Mouse (Mus musculus) Patski (cell line): ENCODE measurements around the gene Zc3h4. TPM values are rescaled to one million over a fixed set of nuclear protein-coding genes. Genes with fewer than 3 reads are reported as not detected.
A peak's percentile ranks its signal among the peaks of the same experiment; 100 is the strongest.

Experiments used
- ATAC-seq: fragments of 100-300 bp; one replicate; pipeline ENCODE4 v1.8.0; 2021
- CTCF ChIA-PET: fragments of 350-600 bp; sonication (Branson Sonifier 250); formaldehyde crosslinking; loops from one replicate; lab custom pipeline; 2022; ENCODE audit warnings: inconsistent platforms; lab: Charles Lee
- POLR2A ChIA-PET: fragments of 350-600 bp; sonication (Branson Sonifier 250); formaldehyde crosslinking; loops from one replicate; lab custom pipeline; 2022; ENCODE audit warnings: antibody characterized with exemption, inconsistent platforms; lab: Charles Lee
- DNase-seq: peaks from one replicate; pipeline ENCODE4 v3.0.0-alpha.2; 2011; ENCODE audit warnings: low read depth, low spot score
- H3K27me3 ChIP-seq: fragments of 371-371 bp; one replicate; pipeline ENCODE4 v1.5.1; 2021
- CTCF ChIP-seq: fragments of 100-300 bp; IDR thresholded peaks from one replicate; pipeline ENCODE4 v1.5.1; 2021
- in situ Hi-C: fragments of 300-500 bp; cut with MboI; formaldehyde crosslinking; loops from 3 replicates; pipeline ENCODE4 v1.11.1; 2018; ENCODE audit warnings: low pct_unique_long_range_greater_than_20kb, mixed read lengths
- polyA plus RNA-seq: library from polyadenylated mRNA; unstranded; gene quantifications from one replicate; pipeline ENCODE4 v1.2.3, GENCODE M21; 2021

The Zc3h4 gene
- polyA plus RNA-seq, 1 experiment from 2014 or later = 41.9 TPM

DNA sequence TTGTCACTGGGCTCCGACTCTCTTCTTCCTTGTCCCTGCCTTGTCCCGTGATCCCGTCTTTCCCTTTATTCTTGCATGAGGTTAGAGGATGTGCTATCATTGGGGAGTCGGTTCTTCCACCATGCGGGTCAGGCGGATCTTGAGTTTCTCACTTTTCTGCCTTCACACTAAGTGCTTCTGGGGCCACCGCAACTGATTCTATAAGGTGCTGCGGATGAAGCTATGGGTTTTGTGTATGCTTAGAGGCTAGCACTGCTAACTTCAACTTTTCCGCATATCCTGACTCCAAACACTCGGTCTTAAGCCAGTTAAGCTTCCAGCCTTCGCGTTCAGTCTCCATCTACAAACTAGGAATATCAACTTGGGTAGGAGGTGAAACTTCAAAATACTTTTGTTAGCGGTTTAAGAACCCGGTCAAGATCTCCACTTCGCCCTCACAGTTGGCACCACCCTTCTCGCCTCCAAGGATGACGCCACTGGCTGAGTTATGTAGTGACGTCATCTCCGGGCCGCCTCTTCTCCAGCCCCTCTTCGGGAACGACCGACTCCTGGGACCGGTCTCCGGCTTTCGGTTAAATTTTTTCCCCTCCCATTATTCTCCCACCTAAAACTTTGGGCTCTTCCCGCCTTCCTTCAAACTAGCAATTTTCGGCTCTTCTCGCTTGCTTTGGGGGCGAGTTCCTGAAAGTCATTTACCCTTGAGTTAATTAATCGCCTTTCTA, 1.5 kb upstream of the Zc3h4 start:
- in situ Hi-C loops = loop anchor here (5.0 kb wide), 3 partner anchors 33 to 218 kb away; no protein-coding TSS in a partner anchor
- ChIA-PET POLR2A (interaction anchor here (0.8 to 1.3 kb wide), 4 partner anchors 16 to 102 kb away, joined by 3 to 6 read pairs (median 4); no protein-coding TSS in a partner anchor), CTCF (interaction anchor here (0.9 to 6.0 kb wide), 5 partner anchors 11 to 89 kb away, joined by 3 to 56 read pairs (median 3); partner anchors contain the start of gene Sae1)
- ATAC-seq (peak; percentile 82), DNase-seq (no peak)
- no peaks in the 10 kb centered on the region for H3K27me3 ChIP-seq
- no peak for TF ChIP-seq CTCF

DNA sequence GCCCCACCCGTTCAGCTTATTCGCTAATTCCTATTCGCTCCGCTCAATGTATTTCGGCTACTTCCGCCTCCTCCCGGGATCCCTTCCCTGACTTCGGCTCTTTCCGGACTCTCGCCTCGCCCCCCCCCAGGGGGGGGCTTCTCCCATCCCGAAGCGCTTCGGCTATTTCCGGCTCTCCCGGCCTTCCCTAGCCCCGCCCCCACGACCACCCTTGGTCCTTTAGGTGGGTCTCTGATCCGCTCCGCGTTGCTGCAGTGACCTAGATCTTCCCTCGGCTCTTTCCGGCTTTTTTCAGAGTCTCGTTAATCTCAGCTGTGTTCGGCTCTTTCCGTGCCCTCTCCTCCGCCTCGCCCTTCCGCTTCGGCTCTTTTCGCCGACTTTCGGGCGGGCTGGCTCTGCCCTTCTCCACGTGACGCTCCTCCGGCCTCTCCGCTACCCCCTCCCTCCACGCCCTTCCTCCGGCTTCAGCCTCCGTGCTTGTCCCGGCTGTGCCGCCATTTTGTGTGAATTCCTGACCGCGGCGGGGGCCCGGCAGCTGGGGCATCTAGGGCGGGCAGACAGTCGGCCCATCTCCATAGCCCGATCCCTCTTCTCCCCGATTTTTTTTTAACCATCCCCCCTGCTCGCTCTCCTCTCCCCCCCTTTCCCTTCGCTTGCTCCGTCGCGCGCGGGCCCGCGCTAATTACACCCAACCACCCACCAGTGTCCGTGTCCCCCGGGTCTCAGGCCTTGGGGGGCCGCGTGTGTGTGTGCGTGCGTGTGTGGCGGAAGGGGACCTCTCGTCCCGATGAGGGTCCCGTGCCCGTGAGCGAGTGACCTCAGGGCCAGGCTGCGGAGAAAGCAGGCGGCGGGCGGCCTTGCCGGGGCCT, 656 bp upstream of the Zc3h4 start:
- no peaks in the 10 kb centered on the region for H3K27me3 ChIP-seq
- in situ Hi-C loops = loop anchor here (5.0 kb wide), 3 partner anchors 32 to 217 kb away; no protein-coding TSS in a partner anchor
- no peak for TF ChIP-seq CTCF
- DNase-seq (peak; percentile 94), ATAC-seq (peak; percentile 75)
- ChIA-PET CTCF (interaction anchor here (1.1 to 6.5 kb wide), 5 partner anchors 17 to 88 kb away, joined by 3 to 56 read pairs (median 9); no protein-coding TSS in a partner anchor), POLR2A (interaction anchor here (0.8 to 2.1 kb wide), 5 partner anchors 13 to 103 kb away, joined by 3 to 16 read pairs (median 4); no protein-coding TSS in a partner anchor)

DNA sequence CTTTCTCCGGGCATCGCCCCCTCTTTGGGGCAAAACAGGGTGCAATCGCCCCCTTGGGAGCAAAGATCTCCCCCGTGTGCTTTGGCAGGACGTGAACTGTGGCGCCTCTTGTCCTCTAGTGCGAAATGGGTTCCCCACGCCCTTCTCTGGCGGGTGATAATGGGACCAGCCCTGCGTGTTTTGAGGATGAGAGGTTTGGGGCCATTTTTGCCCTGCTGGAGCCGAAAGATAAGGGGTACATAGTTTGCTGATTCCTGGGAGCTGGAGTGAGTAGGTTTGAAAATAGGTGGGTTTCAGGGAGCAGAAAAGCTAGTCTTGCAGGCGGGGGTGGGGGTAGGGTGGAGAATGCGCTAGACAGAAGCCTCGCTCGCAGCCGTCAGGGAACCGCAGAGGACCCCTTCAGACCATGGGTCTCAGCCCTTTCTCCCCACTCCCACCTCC, 1.3 kb downstream of the Zc3h4 start:
- in situ Hi-C loops = no loop called here
- DNase-seq (no peak), ATAC-seq (no peak)
- H3K27me3 ChIP-seq = no peaks in the 10 kb centered on the region
- POLR2A ChIA-PET = interaction anchor here (1.1 to 2.1 kb wide), 4 partner anchors 11 to 26 kb away, joined by 5 to 16 read pairs (median 10); no protein-coding TSS in a partner anchor
- CTCF ChIA-PET = interaction anchor here (2.3 to 6.5 kb wide), 2 partner anchors 15 to 24 kb away, joined by 9 to 48 read pairs; no protein-coding TSS in a partner anchor
- no peak for TF ChIP-seq CTCF

DNA sequence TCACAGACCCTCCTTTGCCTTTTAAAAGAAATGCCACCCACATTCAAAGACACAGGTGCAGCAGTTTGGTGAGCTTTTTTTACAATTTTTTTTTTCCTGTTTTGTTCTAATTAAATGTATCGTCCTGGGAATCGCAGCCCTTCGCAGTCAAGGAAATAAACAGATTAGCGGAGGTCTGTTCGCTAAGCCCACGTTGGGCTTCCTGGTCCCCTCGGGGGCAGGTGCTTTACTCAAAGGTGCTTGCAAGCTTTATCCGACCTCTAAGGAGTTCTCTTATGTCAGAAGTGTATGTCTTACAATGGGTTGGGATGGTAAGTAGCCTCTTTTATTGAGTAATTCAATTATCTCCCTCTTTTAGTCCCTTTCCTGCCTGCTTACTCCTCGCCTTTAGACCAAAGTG, 1.7 kb downstream of the Zc3h4 start:
- H3K27me3 ChIP-seq = no peaks in the 10 kb centered on the region
- TF ChIP-seq CTCF = no peak
- ChIA-PET POLR2A (interaction anchor here (0.7 to 2.1 kb wide), 3 partner anchors 10 to 26 kb away, joined by 3 to 16 read pairs (median 5); no protein-coding TSS in a partner anchor), CTCF (interaction anchor here (2.3 to 6.5 kb wide), 2 partner anchors 15 to 24 kb away, joined by 9 to 48 read pairs; no protein-coding TSS in a partner anchor)
- DNase-seq (no peak), ATAC-seq (no peak)
- in situ Hi-C loops = no loop called here

DNA sequence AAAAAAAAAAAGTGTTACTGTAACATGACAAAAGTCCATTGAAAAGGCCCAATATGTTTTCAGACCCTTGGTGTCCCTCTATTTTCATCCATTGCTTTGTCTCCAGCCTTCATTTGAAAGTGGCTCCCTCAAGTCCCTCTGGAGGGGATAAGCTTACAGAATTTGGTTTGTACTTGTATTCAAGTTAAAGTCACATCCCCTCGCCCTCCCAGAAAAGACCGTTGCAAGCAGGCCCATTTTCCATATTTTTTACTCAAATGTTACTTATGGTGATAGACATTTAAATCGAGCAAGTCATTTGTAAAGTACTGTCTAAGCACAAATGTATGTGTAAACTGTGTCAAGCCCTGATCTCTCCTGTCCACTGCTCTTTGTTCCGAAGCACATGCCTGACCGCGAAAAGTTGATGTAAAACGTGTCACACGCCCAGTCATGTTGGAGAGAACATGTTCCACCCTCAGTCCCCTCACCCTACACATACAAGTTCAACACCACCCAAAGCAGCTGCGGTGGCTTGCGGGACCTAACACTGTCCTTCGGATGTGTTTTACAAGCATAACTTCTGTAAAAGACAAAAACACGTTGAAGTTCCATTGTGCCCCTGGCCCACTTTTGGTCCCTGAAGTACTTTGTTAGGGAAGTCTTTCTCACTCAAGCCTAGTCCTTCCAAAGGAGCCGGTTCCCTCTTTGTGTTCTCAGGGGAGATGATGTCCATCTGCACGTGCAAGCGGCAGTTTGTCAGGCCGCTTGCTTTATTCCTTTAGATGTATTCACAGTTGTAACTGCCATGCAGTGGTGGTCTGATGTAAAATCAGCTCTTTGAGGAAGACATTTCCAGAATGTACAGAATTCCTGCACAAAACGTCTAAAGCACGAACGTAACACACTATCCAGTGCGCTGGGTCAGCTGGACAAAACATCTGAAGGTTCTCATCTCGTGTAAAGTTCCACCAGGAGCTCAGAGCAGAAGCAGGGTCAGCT, 2.5 kb downstream of the Zc3h4 start:
- TF ChIP-seq CTCF = no peak
- POLR2A ChIA-PET = interaction anchor here (0.7 to 4.6 kb wide), 3 partner anchors 11 to 25 kb away, joined by 3 to 37 read pairs (median 5); no protein-coding TSS in a partner anchor
- CTCF ChIA-PET = interaction anchor here (2.0 to 7.2 kb wide), 4 partner anchors 10 to 23 kb away, joined by 9 to 52 read pairs (median 29); no protein-coding TSS in a partner anchor
- DNase-seq (no peak), ATAC-seq (no peak)
- H3K27me3 ChIP-seq = no peaks in the 10 kb centered on the region
- in situ Hi-C loops = no loop called here

DNA sequence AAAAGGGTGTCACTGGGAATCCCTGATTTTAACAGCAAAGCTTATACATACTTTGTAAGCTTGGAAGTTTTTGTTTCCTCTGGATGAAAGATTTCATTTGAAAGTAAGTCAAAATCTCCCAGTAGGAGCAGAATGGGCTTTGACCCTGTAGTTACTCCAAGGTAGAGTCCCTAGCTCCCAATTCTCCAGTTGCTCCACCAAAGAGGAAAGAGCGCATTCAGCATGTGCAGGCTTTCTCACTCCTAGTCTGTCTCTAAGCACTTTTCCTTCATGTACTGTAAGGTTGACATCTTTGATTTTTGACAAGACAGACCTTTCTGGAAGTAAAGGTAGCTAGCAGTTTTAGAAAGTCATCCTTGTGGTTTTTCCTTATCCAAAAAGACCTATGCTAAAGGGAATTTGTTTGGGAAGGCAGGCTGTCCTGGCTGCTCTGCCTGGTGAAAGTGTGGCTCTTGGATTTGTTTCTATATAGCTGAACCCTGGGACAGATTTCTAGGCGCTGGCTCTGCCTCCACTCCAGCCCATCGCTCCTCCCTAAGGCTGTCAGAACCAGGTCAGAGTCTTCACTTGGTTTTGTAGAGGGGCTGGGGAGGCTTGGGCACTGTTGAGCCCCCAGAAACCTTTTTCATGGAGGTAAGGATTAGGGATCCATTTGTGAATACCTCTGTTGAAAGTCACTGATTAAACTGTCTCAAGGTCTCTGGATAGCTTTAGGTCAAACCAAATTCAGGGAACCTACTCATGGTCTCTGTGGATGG, 3.8 kb downstream of the Zc3h4 start:
- POLR2A ChIA-PET = interaction anchor here (1.1 to 4.6 kb wide), 3 partner anchors 10 to 18 kb away, joined by 3 to 37 read pairs (median 4); no protein-coding TSS in a partner anchor
- no peak for TF ChIP-seq CTCF
- H3K27me3 ChIP-seq = no peaks in the 10 kb centered on the region
- ATAC-seq (no peak), DNase-seq (no peak)
- in situ Hi-C loops = no loop called here
- CTCF ChIA-PET = interaction anchor here (1.2 to 7.2 kb wide), 4 partner anchors 8 to 21 kb away, joined by 4 to 52 read pairs (median 29); no protein-coding TSS in a partner anchor

DNA sequence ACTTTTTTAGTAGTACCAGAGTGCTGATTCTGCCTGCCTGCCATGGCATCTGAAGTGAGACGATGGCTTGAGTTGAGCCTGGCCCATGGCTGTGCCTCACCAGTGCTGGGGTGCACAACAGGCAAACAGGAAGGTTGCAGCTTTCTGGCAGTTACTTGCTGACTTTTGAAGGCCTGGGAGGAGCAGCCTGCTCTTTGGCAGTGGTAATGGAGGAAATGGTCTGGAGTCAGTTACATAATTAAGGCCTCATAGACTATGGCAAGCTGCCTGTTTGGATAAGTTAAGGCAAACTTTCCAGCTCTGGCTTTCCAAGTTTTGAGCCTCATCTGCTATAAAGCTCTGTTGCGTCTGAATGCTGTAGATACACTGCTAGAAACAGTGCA, 4.4 kb downstream of the Zc3h4 start:
- ChIA-PET POLR2A (interaction anchor here (0.8 to 4.6 kb wide), 5 partner anchors 9 to 59 kb away, joined by 3 to 37 read pairs (median 4); no protein-coding TSS in a partner anchor), CTCF (interaction anchor here (1.2 to 7.2 kb wide), 4 partner anchors 8 to 21 kb away, joined by 4 to 52 read pairs (median 29); no protein-coding TSS in a partner anchor)
- DNase-seq (no peak), ATAC-seq (no peak)
- in situ Hi-C loops = no loop called here
- no peaks in the 10 kb centered on the region for H3K27me3 ChIP-seq
- TF ChIP-seq CTCF = no peak
